Mouse (Mus musculus) megakaryocyte, adult 5-6 weeks (primary cell): Measurements from ENCODE around the gene Sirt2. TPM values are rescaled to one million over a fixed set of nuclear protein-coding genes. Genes with fewer than 3 reads are reported as not detected.

ENCODE experiments used
- ATAC-seq: 2 replicates; pipeline ENCODE4 v1.8.0; 2016; ENCODE audit warnings: mild to moderate bottlenecking, inconsistent platforms; ENCODE audit not compliant: poor library complexity, severe bottlenecking
- total RNA-seq, 2 experiments: library from RNA; stranded (forward) in 1 of 2; stranded (reverse) in 1 of 2; fragments of 153-499, 151-499 nt in 1 of 2; fragments of 221-1000, 200-1000 nt in 1 of 2; gene quantifications; 2 replicates each; pipeline versions ENCODE4 v1.2.3 to v1.2.4; 2015 to 2017

Sirt2 gene
- total RNA-seq, 2 experiments from 2014 or later, result 28.0 to 70.0 TPM

- ATAC-seq, result no peak
These were observed 27.3 kb downstream of the Sirt2 start for GRCm38 (mm10) chr7:28793834-28794233.

- no peak for ATAC-seq
These were observed 28.0 kb downstream of the Sirt2 start for GRCm38 (mm10) chr7:28794496-28794895.

- ATAC-seq, result peak; percentile 61
These were observed 29.3 kb downstream of the Sirt2 start for GRCm38 (mm10) chr7:28795832-28796231.

GRCm38 (mm10) chr7:28796562-28796975 is 30.0 kb downstream of the Sirt2 start:
- peak; percentile 89 for ATAC-seq

- no peak for ATAC-seq
These were observed 33.5 kb downstream of the Sirt2 start for GRCm38 (mm10) chr7:28799994-28800393.

- no peak for ATAC-seq
These were observed 34.9 kb downstream of the Sirt2 start for GRCm38 (mm10) chr7:28801451-28801850.

GRCm38 (mm10) chr7:28801901-28802670 is 35.6 kb downstream of the Sirt2 start:
- no peak for ATAC-seq

- ATAC-seq, result peak; percentile 39
These were observed 36.5 kb downstream of the Sirt2 start for GRCm38 (mm10) chr7:28802846-28803588.

GRCm38 (mm10) chr7:28803756-28804155 is 37.2 kb downstream of the Sirt2 start:
- ATAC-seq, result no peak

GRCm38 (mm10) chr7:28806869-28807268 is 40.3 kb downstream of the Sirt2 start:
- no peak for ATAC-seq

GRCm38 (mm10) chr7:28807641-28808220 is 41.2 kb downstream of the Sirt2 start:
- no peak for ATAC-seq

GRCm38 (mm10) chr7:28808221-28808941 is 41.8 kb downstream of the Sirt2 start, which contains the start of gene Hnrnpl:
Gene Hnrnpl (plus strand): TSS chr7:28808541.
- peak; percentile 3 for ATAC-seq

GRCm38 (mm10) chr7:28808957-28809393 is 42.4 kb downstream of the Sirt2 start:
- ATAC-seq, result peak; percentile 62

- peak; percentile 10 for ATAC-seq
These were observed 43.0 kb downstream of the Sirt2 start for GRCm38 (mm10) chr7:28809401-28810089.

GRCm38 (mm10) chr7:28810107-28811066 is 43.9 kb downstream of the Sirt2 start:
- ATAC-seq, result peak; percentile 73

GRCm38 (mm10) chr7:28811228-28811627 is 44.7 kb downstream of the Sirt2 start:
- ATAC-seq, result peak; percentile 16; the same call in 1 of the 2 replicates

GRCm38 (mm10) chr7:28811640-28812275 is 45.2 kb downstream of the Sirt2 start:
- no peak for ATAC-seq

GRCm38 (mm10) chr7:28812436-28812835 is 45.9 kb downstream of the Sirt2 start:
- no peak for ATAC-seq

- ATAC-seq, result no peak
These were observed 46.4 kb downstream of the Sirt2 start for GRCm38 (mm10) chr7:28812949-28813348.
